10 mouse cellular contexts compared by ENCODE assay signal in genomic region chr11:114165656-114166362, GRCm38 (mm10).
A peak's percentile ranks its signal among the peaks of the same experiment; 100 is the strongest.
DNase-seq lines count a peak whose midpoint lies in the region; ATAC-seq lines count a peak whose summit lies in the region.
"Had no signal": no experiment of that assay in that cellular context is flagged by ENCODE, and none has a peak within 500 bp of the region (broad histone marks: within the 10 kb centered on the region; RNA-seq: fewer than 3 reads in every experiment).

No protein-coding gene starts in this region.

- no peaks in the 10 kb centered on the region for H3K9me3 ChIP-seq in lung, embryonic 15.5 days
- no peaks in the 10 kb centered on the region for H3K9me3 ChIP-seq in intestine, embryonic 16.5 days (ENCODE audit: control insufficient read depth, low read length)
- no peaks in the 10 kb centered on the region for H3K9me3 ChIP-seq in neural tube, embryonic 15.5 days (replicated peaks)

- WGBS in lung, embryonic 15.5 days, result 12% methylated on average over 23 of the region's 23 CpGs
- WGBS in intestine, embryonic 16.5 days, result 25% methylated on average over 23 of the region's 23 CpGs
- 18% methylated on average over 23 of the region's 23 CpGs for WGBS in neural tube, embryonic 15.5 days

- ATAC-seq in lung, embryonic 15.5 days (ENCODE audit: borderline replicate concordance, extremely low read depth, low FRiP score, low TSS enrichment), result no peak
- ATAC-seq in intestine, embryonic 16.5 days, result no peak
- ATAC-seq in neural tube, embryonic 15.5 days (ENCODE audit: low FRiP score), result no peak

- H3K4me2 ChIP-seq in lung, embryonic 15.5 days, result peak overlapping the region; percentile 23; the same call in 1 of the 2 replicates
- H3K4me2 ChIP-seq in intestine, embryonic 16.5 days (ENCODE audit: low read depth, low read length), result 0 out of 2 replicates have a peak overlapping the region, but pooled peaks have one; percentile 19
- peak overlapping the region; percentile 47 for H3K4me2 ChIP-seq in neural tube, embryonic 15.5 days

- no peak overlapping the region for H3K4me3 ChIP-seq in lung, embryonic 15.5 days
- H3K4me3 ChIP-seq in intestine, embryonic 16.5 days (ENCODE audit: low read length), result no peak overlapping the region
- 0 out of 2 replicates have a peak overlapping the region, but pooled peaks have one; percentile 10 for H3K4me3 ChIP-seq in neural tube, embryonic 15.5 days (replicated peaks)
- H3K4me3 ChIP-seq: erythroblast, embryonic 14.5 days had no signal

- DNase-seq in adrenal gland, postnatal 10 days, result peak; percentile 28
- DNase-seq in adrenal gland, postnatal 14 days, result no peak
- DNase-seq in lung, postnatal 36 days, result no peak
- no peak for DNase-seq in spleen, adult 12 weeks (ENCODE audit: low spot score)
- DNase-seq in right cerebral cortex, postnatal 14 days, result no peak

- no peak overlapping the region for H3K9ac ChIP-seq in lung, embryonic 15.5 days
- no peak overlapping the region for H3K9ac ChIP-seq in intestine, embryonic 16.5 days (ENCODE audit: low read depth, low read length)
- H3K9ac ChIP-seq in neural tube, embryonic 15.5 days (replicated peaks), result 0 out of 2 replicates have a peak overlapping the region, but pooled peaks have one; percentile 26
- H3K9ac ChIP-seq: liver, embryonic 14.5 days had no signal

- H3K27ac ChIP-seq in lung, embryonic 15.5 days, result no peak overlapping the region
- no peak overlapping the region for H3K27ac ChIP-seq in intestine, embryonic 16.5 days (ENCODE audit: low read length)
- 0 out of 2 replicates have a peak overlapping the region, but pooled peaks have one; percentile 37 for H3K27ac ChIP-seq in neural tube, embryonic 15.5 days (replicated peaks)
- H3K27ac ChIP-seq: liver, embryonic 14.5 days had no signal

- H3K36me3 ChIP-seq in lung, embryonic 15.5 days, result no peaks in the 10 kb centered on the region
- H3K36me3 ChIP-seq in intestine, embryonic 16.5 days (ENCODE audit: control insufficient read depth, insufficient read depth, low read length), result no peaks in the 10 kb centered on the region
- H3K36me3 ChIP-seq in neural tube, embryonic 15.5 days, result no peaks in the 10 kb centered on the region

- peaks cover 31% of the 10 kb centered on the region; the same call in 1 of the 2 replicates for H3K27me3 ChIP-seq in lung, embryonic 15.5 days
- no peaks in the 10 kb centered on the region for H3K27me3 ChIP-seq in intestine, embryonic 16.5 days (replicated peaks; ENCODE audit: control insufficient read depth, insufficient read depth, low read length)
- 0 out of 2 replicates have a peak, but pooled peaks cover 5% of the 10 kb centered on the region for H3K27me3 ChIP-seq in neural tube, embryonic 15.5 days (replicated peaks)

- no peaks in the 10 kb centered on the region for H3K4me1 ChIP-seq in lung, embryonic 15.5 days
- H3K4me1 ChIP-seq in intestine, embryonic 16.5 days (ENCODE audit: control insufficient read depth, insufficient read depth, low read length), result peaks cover 6% of the 10 kb centered on the region; the same call in 1 of the 2 replicates
- H3K4me1 ChIP-seq in neural tube, embryonic 15.5 days, result peaks cover 15% of the 10 kb centered on the region
